Mouse (Mus musculus) liver, adult 2 months (tissue): ENCODE measurements around the gene Lmo7. TPM values are rescaled to one million over a fixed set of nuclear protein-coding genes. Genes with fewer than 3 reads are reported as not detected.
A peak's percentile ranks its signal among the peaks of the same experiment; 100 is the strongest.

ENCODE experiments used
- DNase-seq: peaks from one replicate; pipeline ENCODE4 v3.0.0-alpha.2; 2011; ENCODE audit warnings: low read depth, low spot score; ENCODE audit errors: extremely low read depth
- H3K27ac ChIP-seq: fragments of 200-500 bp; replicated peaks from 2 replicates; pipeline ENCODE4 v1.5.1; 2012; ENCODE audit warnings: low read depth, mild to moderate bottlenecking, control low read depth, inconsistent platforms, low read length; ENCODE audit not compliant: insufficient read depth
- H3K27me3 ChIP-seq: fragments of 200-500 bp; 2 replicates; pipeline ENCODE4 v1.6.1; 2012; ENCODE audit warnings: mild to moderate bottlenecking, moderate library complexity, low read length, inconsistent platforms; ENCODE audit not compliant: control insufficient read depth, insufficient read depth
- H3K36me3 ChIP-seq: fragments of 200-500 bp; 2 replicates; pipeline ENCODE4 v1.6.1; 2012; ENCODE audit warnings: low read length, inconsistent platforms; ENCODE audit not compliant: control insufficient read depth, insufficient read depth
- H3K4me1 ChIP-seq: fragments of 200-500 bp; 2 replicates; pipeline ENCODE4 v1.6.1; 2011; ENCODE audit warnings: low read length; ENCODE audit not compliant: control insufficient read depth, insufficient read depth
- H3K4me3 ChIP-seq: fragments of 200-500 bp; 2 replicates; pipeline ENCODE4 v1.5.1; 2011; ENCODE audit warnings: low read depth, mild to moderate bottlenecking, control low read depth, low read length, moderate library complexity; ENCODE audit not compliant: insufficient read depth
- H3K79me2 ChIP-seq: fragments of 200-500 bp; 2 replicates; pipeline ENCODE4 v1.6.1; 2012; ENCODE audit warnings: inconsistent platforms, mild to moderate bottlenecking, low read length, moderate library complexity; ENCODE audit not compliant: control insufficient read depth, insufficient read depth
- H3K9ac ChIP-seq: fragments of 200-500 bp; 2 replicates; pipeline ENCODE4 v1.6.1; 2012; ENCODE audit warnings: low read depth, mild to moderate bottlenecking, control low read depth, inconsistent platforms, low read length
- CTCF ChIP-seq: fragments of 200-500 bp; IDR thresholded peaks from 2 replicates; pipeline ENCODE4 v1.5.1; 2011; ENCODE audit warnings: low read depth, low read length, control low read depth
- POLR2A ChIP-seq: fragments of 200-500 bp; IDR thresholded peaks from 2 replicates; pipeline ENCODE4 v1.6.1; 2011; ENCODE audit warnings: low read length, control low read depth; ENCODE audit not compliant: insufficient read depth; ENCODE audit errors: extremely low read depth
- whole genome bisulfite sequencing: fragments of 180-500 bp; shearing (Covaris S2); methylation state at CpG from one replicate; pipeline ENCODE4 v1.1.7; 2018; 5-methylcytosine and 5-hydroxymethylcytosine counted together
- polyA plus RNA-seq: library from polyadenylated mRNA; depleted of rRNA; stranded (reverse); fragments of >200 nt; gene quantifications from 2 replicates; pipeline ENCODE4 v1.2.3, GENCODE M21; 2012
- total RNA-seq: library from RNA; depleted of rRNA; stranded (reverse); fragments of >200 nt; gene quantifications from 2 replicates; pipeline ENCODE4 v1.2.3, GENCODE M21; 2014

The Lmo7 gene
- total and polyA plus RNA-seq, 2 experiments, result 7.1 to 30.0 TPM

GRCm38 (mm10) chr14:101841271-101841670, 111.5 kb downstream of the Lmo7 start:
- peak overlapping the region; percentile 62 for H3K4me3 ChIP-seq
- TF ChIP-seq CTCF, result no peak
- TF ChIP-seq POLR2A, result no peak
- H3K9ac ChIP-seq, result peak overlapping the region; percentile 53; the same call in 1 of the 2 replicates
- peaks cover 10% of the 10 kb centered on the region; the same call in 1 of the 2 replicates for H3K79me2 ChIP-seq
- 22% methylated on average over 5 of the region's 5 CpGs for WGBS
- peak overlapping the region; percentile 64 for H3K27ac ChIP-seq
- H3K27me3 ChIP-seq, result no peaks in the 10 kb centered on the region
- DNase-seq, result peak; percentile 54
- H3K4me1 ChIP-seq, result peaks cover 11% of the 10 kb centered on the region; the same call in 1 of the 2 replicates
- H3K36me3 ChIP-seq, result no peaks in the 10 kb centered on the region

GRCm38 (mm10) chr14:101842521-101842920, 112.8 kb downstream of the Lmo7 start:
- Histone ChIP-seq H3K9ac (peak overlapping the region; percentile 58), H3K36me3 (no peaks in the 10 kb centered on the region), H3K79me2 (peaks cover 12% of the 10 kb centered on the region; the same call in 1 of the 2 replicates), H3K4me1 (peaks cover 8% of the 10 kb centered on the region; the same call in 1 of the 2 replicates), H3K27me3 (no peaks in the 10 kb centered on the region), H3K27ac (peak overlapping the region; percentile 68), H3K4me3 (peak overlapping the region; percentile 52)
- no peak for TF ChIP-seq POLR2A
- no peak for TF ChIP-seq CTCF
- peak; percentile 63 for DNase-seq
- WGBS, result 18% methylated on average over 6 of the region's 6 CpGs

- TF ChIP-seq POLR2A, result no peak
- TF ChIP-seq CTCF, result no peak
- DNase-seq, result peak; percentile 58
- H3K27ac ChIP-seq, result no peak overlapping the region
- no peak overlapping the region for H3K4me3 ChIP-seq
- no peaks in the 10 kb centered on the region for H3K27me3 ChIP-seq
- 40% methylated on average over 17 of the region's 17 CpGs for WGBS
- H3K4me1 ChIP-seq, result peaks cover 8% of the 10 kb centered on the region; the same call in 1 of the 2 replicates
- no peaks in the 10 kb centered on the region for H3K36me3 ChIP-seq
- H3K9ac ChIP-seq, result no peak overlapping the region; the same call in 1 of the 2 replicates
- peaks cover 13% of the 10 kb centered on the region; the same call in 1 of the 2 replicates for H3K79me2 ChIP-seq
Measured at GRCm38 (mm10) chr14:101843443-101843842, 113.7 kb downstream of the Lmo7 start.

GRCm38 (mm10) chr14:101844467-101844866, 114.7 kb downstream of the Lmo7 start:
- H3K9ac ChIP-seq, result no peak overlapping the region
- no peak overlapping the region for H3K4me3 ChIP-seq
- H3K36me3 ChIP-seq, result no peaks in the 10 kb centered on the region
- no peak for TF ChIP-seq POLR2A
- TF ChIP-seq CTCF, result no peak
- peaks cover 17% of the 10 kb centered on the region; the same call in 1 of the 2 replicates for H3K79me2 ChIP-seq
- no peak for DNase-seq
- WGBS, result 83% methylated on average over 7 of the region's 7 CpGs
- peaks cover 8% of the 10 kb centered on the region; the same call in 1 of the 2 replicates for H3K4me1 ChIP-seq
- no peaks in the 10 kb centered on the region for H3K27me3 ChIP-seq
- H3K27ac ChIP-seq, result no peak overlapping the region

GRCm38 (mm10) chr14:101846097-101846882, 116.5 kb downstream of the Lmo7 start:
- no peak for DNase-seq
- Histone ChIP-seq H3K9ac (no peak overlapping the region), H3K4me1 (peaks cover 4% of the 10 kb centered on the region; the same call in 1 of the 2 replicates), H3K27me3 (no peaks in the 10 kb centered on the region), H3K27ac (no peak overlapping the region), H3K36me3 (no peaks in the 10 kb centered on the region), H3K79me2 (peaks cover 17% of the 10 kb centered on the region; the same call in 1 of the 2 replicates), H3K4me3 (no peak overlapping the region)
- no peak for TF ChIP-seq CTCF
- TF ChIP-seq POLR2A, result no peak
- WGBS, result 74% methylated on average over 8 of the region's 8 CpGs

GRCm38 (mm10) chr14:101847520-101847919, 117.8 kb downstream of the Lmo7 start:
- Histone ChIP-seq H3K4me1 (peaks cover 6% of the 10 kb centered on the region), H3K27ac (no peak overlapping the region), H3K27me3 (no peaks in the 10 kb centered on the region), H3K36me3 (no peaks in the 10 kb centered on the region), H3K4me3 (no peak overlapping the region), H3K9ac (no peak overlapping the region), H3K79me2 (peaks cover 19% of the 10 kb centered on the region; the same call in 1 of the 2 replicates)
- WGBS, result 42% methylated on average over 7 of the region's 7 CpGs
- TF ChIP-seq POLR2A, result no peak
- TF ChIP-seq CTCF, result no peak
- DNase-seq, result no peak
